Mouse (Mus musculus) limb, embryonic 10.5 days (tissue): ENCODE measurements around the gene Nhlrc1. TPM values are rescaled to one million over a fixed set of nuclear protein-coding genes. Genes with fewer than 3 reads are reported as not detected.

Experiments
- DNase-seq: peaks from one replicate; pipeline ENCODE4 v3.0.0-alpha.2; 2017; ENCODE audit warnings: low spot score
- H3K27ac ChIP-seq: fragments of 300-500 bp; sonication (generic); 2 replicates; pipeline ENCODE4 v1.5.1; 2016; ENCODE audit warnings: mild to moderate bottlenecking
- H3K27me3 ChIP-seq: fragments of 300-500 bp; sonication (generic); 2 replicates; pipeline ENCODE4 v1.6.1; 2016; ENCODE audit warnings: low read depth, mild to moderate bottlenecking; ENCODE audit not compliant: poor library complexity, severe bottlenecking
- H3K36me3 ChIP-seq: fragments of 300-500 bp; sonication (generic); 2 replicates; pipeline ENCODE4 v1.6.1; 2016; ENCODE audit warnings: mild to moderate bottlenecking, moderate library complexity
- H3K4me1 ChIP-seq: fragments of 300-500 bp; sonication (generic); 2 replicates; pipeline ENCODE4 v1.6.1; 2016
- H3K4me3 ChIP-seq: fragments of 300-500 bp; sonication (generic); 2 replicates; pipeline ENCODE4 v1.5.1; 2016; ENCODE audit warnings: mild to moderate bottlenecking, moderate library complexity
- H3K9me3 ChIP-seq: fragments of 300-500 bp; sonication (generic); replicated peaks from 2 replicates; pipeline ENCODE4 v1.6.1; 2016; ENCODE audit warnings: mild to moderate bottlenecking
- WGBS: fragments of 180-500 bp; shearing (Covaris S2); methylation state at CpG from one replicate; pipeline ENCODE4 v1.1.7; 2016; 5-methylcytosine and 5-hydroxymethylcytosine counted together
- polyA plus RNA-seq: library from polyadenylated mRNA; unstranded; fragments of >200 nt; fragmentation: Nextera tagmentation; extraction: Ambion mirVana; gene quantifications from 2 replicates; pipeline ENCODE4 v1.2.1, GENCODE M21; 2016

The Nhlrc1 gene
- 2.3 and 2.5 TPM in 2 replicates for polyA plus RNA-seq

DNA sequence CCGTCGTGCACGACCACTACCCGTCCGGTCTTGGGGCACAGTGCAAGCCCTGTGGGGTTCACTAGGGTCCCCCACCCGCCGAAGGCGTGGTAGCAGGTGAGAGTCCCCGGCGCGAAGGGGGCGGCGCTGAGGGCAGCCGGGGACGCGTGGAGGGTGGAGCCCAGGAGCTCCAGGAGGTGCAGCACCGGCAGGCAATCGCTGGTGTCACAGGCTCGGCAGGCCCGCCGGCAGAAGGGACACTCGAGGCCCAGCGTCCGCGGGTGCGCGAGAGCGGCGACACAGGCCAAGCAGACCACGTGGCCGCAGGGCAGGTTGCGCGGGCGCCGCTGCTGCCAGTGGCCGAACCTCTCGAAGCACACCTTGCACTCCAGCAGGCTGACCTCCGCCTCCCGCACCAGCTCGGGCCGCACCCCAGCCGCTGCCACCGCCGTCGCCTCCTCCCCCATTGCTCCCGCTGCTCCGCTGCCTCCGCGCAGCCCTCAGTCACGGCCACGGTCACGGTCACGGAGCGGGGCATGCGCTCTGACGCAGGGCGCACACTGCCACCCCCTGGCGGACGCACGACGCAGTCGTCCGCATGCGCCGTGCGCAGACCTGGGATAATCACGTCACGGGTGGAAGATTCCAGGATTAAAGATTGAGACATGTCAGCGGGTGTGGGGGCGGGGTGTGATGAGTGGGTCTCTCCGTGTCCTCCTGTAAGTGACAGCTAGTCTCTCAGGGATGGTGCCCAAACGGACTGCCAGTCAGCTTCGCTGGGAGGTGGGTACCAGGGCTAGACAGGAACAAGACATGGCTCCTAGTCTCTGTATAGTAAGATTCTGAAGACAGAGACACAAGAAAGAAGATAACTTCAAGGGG, at the start of gene Nhlrc1:
Gene Nhlrc1, minus strand, starts transcription at position 517 of the 861 bp plus-strand sequence.
- peaks cover 6% of the 10 kb centered on the region for H3K9me3 ChIP-seq
- 6% methylated on average over 72 of the region's 73 CpGs for WGBS
- DNase-seq = peak; percentile 80
- peak within 1 kb of the TSS; percentile 82 for H3K27ac ChIP-seq
- no peaks in the 10 kb centered on the region for H3K36me3 ChIP-seq
- peaks cover 12% of the 10 kb centered on the region for H3K4me1 ChIP-seq
- peak within 1 kb of the TSS; percentile 69 for H3K4me3 ChIP-seq
- H3K27me3 ChIP-seq = peaks cover 42% of the 10 kb centered on the region

DNA sequence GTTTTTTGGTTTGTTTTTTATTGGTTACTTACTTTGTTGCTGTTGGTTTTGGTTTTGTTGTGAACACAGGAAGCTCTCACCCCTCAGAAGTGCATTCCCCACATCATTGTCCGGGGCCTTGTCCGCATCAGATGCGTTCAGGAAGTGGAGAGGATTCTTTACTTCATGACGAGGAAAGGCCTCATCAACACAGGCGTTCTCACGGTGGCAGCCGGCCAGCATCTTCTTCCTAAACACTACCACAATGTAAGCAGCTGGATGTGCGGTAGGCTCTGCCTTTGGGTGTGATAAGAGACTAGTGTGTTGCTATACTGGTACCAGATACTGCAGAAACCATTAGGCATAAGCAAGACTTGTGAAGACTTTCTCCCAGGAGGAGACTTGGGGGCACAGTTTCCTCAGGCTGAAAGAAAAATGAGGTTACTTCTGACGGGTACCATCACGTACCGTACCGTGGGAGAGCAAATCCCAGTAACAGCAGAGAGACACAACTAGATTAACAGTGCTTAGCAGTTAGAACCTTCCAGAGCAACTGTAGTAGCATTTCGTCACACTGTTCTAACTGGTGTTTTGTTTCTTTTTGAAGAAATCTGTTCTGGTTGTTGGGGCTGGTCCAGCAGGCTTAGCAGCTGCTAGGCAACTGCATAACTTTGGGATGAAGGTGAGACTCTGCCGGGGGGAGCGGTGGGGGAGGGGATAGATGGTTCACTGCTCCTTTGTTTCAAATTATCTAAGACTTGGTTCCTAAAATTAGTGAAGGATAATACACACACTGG, 49.5 kb upstream of the Nhlrc1 start:
- 91% methylated on average over 15 of the region's 15 CpGs for WGBS
- peak; percentile 23 for DNase-seq
- H3K36me3 ChIP-seq = peaks cover 49% of the 10 kb centered on the region
- no peaks in the 10 kb centered on the region for H3K27me3 ChIP-seq
- H3K27ac ChIP-seq = no peak overlapping the region
- no peaks in the 10 kb centered on the region for H3K9me3 ChIP-seq
- no peak overlapping the region for H3K4me3 ChIP-seq
- no peaks in the 10 kb centered on the region for H3K4me1 ChIP-seq

DNA sequence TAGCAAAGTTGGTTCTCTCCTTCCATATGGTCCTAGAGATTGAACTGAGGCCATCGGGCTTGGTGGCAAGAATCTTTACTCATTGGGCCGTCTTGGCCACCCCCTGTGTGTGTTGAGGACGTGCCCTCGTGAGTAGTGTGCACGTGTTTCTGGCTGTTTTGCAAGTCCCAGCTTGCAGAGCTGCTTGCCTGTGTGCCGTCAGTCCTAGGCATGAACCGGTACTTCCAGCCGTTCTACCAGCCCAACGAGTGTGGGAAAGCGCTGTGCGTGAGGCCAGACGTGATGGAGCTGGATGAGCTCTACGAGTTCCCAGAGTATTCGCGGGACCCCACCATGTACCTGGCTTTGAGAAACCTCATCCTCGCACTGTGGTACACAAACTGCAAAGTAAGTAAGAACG, 48.1 kb upstream of the Nhlrc1 start:
- WGBS = 92% methylated on average over 17 of the region's 17 CpGs
- Histone ChIP-seq H3K4me3 (no peak overlapping the region), H3K9me3 (no peaks in the 10 kb centered on the region), H3K27me3 (no peaks in the 10 kb centered on the region), H3K4me1 (no peaks in the 10 kb centered on the region), H3K36me3 (peaks cover 49% of the 10 kb centered on the region), H3K27ac (no peak overlapping the region)
- no peak for DNase-seq

DNA sequence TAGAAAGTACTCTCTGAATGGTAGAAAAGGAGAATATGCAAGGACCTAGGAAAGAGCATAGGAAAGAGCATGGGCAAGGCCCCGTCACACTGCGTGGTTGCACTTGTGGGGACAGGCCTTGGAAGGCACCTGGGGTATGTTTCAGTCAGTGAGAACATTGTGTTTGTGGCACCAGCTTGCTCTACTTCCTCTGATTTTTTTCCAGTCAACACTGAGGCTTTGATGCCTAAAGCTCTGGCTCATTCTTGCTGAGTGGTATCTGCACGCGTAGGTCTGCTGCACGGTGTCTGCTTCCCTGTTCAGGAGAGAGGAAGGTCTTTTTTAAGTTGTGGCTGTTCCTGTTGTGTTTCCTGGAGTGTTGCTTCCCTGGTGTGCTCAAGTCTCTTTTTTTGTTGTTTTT, 42.1 kb upstream of the Nhlrc1 start:
- DNase-seq = no peak
- H3K27me3 ChIP-seq = no peaks in the 10 kb centered on the region
- H3K27ac ChIP-seq = no peak overlapping the region
- 96% methylated on average over 5 of the region's 5 CpGs for WGBS
- no peaks in the 10 kb centered on the region for H3K4me1 ChIP-seq
- peaks cover 32% of the 10 kb centered on the region for H3K36me3 ChIP-seq
- H3K4me3 ChIP-seq = no peak overlapping the region
- no peaks in the 10 kb centered on the region for H3K9me3 ChIP-seq

DNA sequence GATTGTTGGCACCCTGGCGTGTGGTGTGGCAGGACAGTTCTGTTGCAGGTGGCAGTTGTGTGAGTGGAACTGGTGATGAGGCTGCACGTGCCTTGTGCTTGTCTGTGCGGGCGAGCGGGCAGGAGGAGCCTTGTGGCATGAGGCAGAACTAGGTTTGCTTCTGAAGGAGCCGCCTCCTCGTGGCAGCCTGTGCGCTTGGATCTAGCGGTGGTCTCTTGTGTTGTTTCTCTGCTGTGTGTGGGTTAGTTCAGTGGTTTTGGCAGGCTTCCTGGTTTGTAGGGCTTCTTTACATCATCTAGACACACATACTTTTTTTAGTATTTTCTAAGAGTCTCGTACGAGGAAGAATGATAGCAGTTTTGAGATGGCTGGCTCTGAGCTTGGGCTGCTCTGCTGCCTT, 41.5 kb upstream of the Nhlrc1 start:
- DNase-seq = no peak
- H3K4me1 ChIP-seq = no peaks in the 10 kb centered on the region
- no peaks in the 10 kb centered on the region for H3K9me3 ChIP-seq
- H3K27ac ChIP-seq = no peak overlapping the region
- 94% methylated on average over 11 of the region's 11 CpGs for WGBS
- no peak overlapping the region for H3K4me3 ChIP-seq
- peaks cover 34% of the 10 kb centered on the region for H3K36me3 ChIP-seq
- H3K27me3 ChIP-seq = no peaks in the 10 kb centered on the region

DNA sequence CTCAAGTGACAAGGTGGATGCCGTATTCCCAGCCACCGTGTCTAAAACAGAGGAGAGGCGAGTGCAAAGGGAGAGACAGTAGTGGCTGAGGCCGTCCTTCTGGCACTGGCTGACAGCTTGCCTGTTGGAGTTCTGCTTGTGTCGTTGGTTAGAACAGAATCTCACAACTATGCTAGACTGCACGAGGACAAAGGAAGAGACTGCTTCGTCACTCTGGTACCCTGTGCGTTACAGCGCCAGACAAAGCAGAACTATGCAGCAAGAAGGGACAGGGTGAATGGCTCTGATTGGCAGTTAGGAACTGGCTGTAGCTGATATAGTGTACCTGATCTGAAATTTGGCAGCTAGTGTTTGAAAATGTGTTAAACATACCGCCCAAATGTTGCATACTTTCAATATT, 39.3 kb upstream of the Nhlrc1 start:
- no peak for DNase-seq
- WGBS = 86% methylated on average over 10 of the region's 10 CpGs
- Histone ChIP-seq H3K4me3 (no peak overlapping the region), H3K36me3 (peaks cover 41% of the 10 kb centered on the region), H3K4me1 (no peaks in the 10 kb centered on the region), H3K27me3 (no peaks in the 10 kb centered on the region), H3K27ac (no peak overlapping the region), H3K9me3 (no peaks in the 10 kb centered on the region)

DNA sequence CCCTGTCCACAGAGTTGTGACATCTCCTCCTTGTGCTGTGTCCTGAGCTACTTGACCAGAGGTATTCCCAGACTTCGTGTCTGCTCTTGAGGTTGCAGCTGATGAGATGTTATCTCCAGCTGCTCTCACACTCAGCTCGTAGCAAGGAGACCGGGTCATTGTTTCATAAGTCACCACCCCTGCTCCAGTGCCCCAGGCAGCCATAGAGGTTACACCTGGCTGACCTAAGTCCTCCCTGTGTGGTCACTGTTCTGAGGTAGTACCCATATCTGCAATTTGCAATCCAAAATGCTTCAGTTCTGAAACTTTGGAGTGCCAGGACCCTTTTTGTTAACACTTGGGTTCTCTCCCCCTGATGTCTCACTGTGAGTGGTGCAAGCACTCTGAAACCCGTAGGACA, 35.4 kb upstream of the Nhlrc1 start:
- no peaks in the 10 kb centered on the region for H3K4me1 ChIP-seq
- H3K4me3 ChIP-seq = no peak overlapping the region
- H3K9me3 ChIP-seq = no peaks in the 10 kb centered on the region
- no peak overlapping the region for H3K27ac ChIP-seq
- peaks cover 43% of the 10 kb centered on the region for H3K36me3 ChIP-seq
- WGBS = 81% methylated on average over 4 of the region's 4 CpGs
- H3K27me3 ChIP-seq = 0 out of 2 replicates have a peak, but pooled peaks cover 3% of the 10 kb centered on the region
- DNase-seq = no peak

DNA sequence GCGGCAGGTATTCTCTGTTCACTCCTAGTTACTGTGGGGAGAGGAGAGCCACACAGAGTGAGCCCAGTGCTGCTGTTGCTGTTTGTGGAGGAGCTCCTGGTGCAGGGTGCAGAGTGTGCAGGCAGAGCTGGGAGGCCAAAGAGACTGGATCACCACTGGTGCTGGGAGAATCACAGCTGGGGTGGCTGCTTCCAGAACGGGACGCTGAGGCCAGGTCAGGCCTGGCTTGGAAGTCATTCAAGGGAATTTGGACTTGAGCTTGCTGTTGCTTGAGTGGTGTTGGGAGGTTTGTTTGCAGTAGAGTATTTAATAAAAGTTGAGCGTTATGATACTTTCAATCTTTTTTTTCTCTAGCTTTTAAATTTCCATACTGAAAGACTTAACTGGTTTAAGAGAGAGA, 33.3 kb upstream of the Nhlrc1 start:
- peaks cover 35% of the 10 kb centered on the region for H3K36me3 ChIP-seq
- no peak overlapping the region for H3K4me3 ChIP-seq
- H3K9me3 ChIP-seq = no peaks in the 10 kb centered on the region
- no peak overlapping the region for H3K27ac ChIP-seq
- H3K27me3 ChIP-seq = peaks cover 11% of the 10 kb centered on the region; the same call in 1 of the 2 replicates
- H3K4me1 ChIP-seq = peaks cover 9% of the 10 kb centered on the region
- no peak for DNase-seq
- WGBS = 97% methylated on average over 4 of the region's 4 CpGs

DNA sequence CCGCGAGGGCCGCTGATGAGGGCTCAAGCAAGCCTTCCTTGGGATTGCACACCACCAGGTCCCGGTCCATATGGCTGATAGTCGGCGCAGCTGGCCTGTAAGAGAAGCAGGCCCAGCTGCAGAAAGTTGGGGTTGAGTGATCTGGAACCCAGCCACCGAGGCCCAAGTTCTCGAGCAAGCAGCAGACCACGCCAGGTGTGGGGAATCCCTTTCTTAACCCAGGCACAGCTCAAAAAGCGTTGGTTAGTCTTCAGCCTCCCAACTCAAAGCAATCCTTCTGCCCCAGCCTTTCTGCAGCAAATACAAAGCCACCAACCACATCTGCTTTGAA, 29.9 kb upstream of the Nhlrc1 start, which contains the start of gene Tpmt:
Gene Tpmt, minus strand, starts transcription at position 121 of the 331 bp plus-strand sequence.
- peaks cover 11% of the 10 kb centered on the region for H3K36me3 ChIP-seq
- H3K27ac ChIP-seq = peak within 1 kb of the TSS; percentile 87
- peaks cover 13% of the 10 kb centered on the region for H3K4me1 ChIP-seq
- peaks cover 11% of the 10 kb centered on the region; the same call in 1 of the 2 replicates for H3K27me3 ChIP-seq
- WGBS = 19% methylated on average over 10 of the region's 10 CpGs
- DNase-seq = no peak
- peak within 1 kb of the TSS; percentile 88 for H3K4me3 ChIP-seq
- no peaks in the 10 kb centered on the region for H3K9me3 ChIP-seq

DNA sequence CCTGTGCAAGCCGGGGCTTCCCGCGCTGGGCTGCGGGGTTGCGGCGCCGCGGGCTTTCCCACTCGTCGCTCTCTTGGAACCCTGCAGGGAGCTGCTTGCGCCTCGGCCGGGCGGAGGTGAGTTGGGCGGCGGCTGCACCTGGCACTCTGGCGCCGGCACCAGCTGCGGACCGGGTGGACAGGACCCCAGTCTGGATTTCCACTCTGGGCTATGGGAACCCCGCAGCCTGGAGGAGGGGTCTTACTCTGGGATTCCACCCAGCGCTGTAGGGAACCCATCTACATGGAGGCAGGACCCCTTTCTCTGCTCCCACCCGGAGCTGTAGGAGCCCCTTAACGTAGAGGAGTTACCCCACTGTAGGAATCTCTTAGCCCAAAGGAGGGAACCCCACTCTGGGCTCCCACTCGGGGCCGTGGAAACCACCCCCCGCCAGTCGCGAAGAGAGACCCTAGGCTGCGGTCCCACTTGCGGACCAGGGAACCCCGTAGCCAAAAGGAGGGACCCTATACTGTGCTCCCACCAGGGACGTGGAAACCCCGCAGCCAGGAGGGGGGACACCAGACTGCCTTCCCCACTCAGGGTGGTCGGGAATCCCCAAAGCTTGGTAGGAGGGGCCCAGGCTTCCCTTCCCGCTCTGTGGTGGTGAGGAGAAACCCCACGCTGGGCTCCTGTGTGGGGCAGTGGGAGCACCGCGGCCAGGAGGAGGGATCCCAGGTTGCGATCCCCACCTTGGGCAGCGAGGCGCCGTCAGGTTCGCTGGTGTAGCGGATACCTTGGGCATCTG, 29.4 kb upstream of the Nhlrc1 start:
- H3K27ac ChIP-seq = peak overlapping the region; percentile 87
- no peaks in the 10 kb centered on the region for H3K9me3 ChIP-seq
- H3K4me1 ChIP-seq = peaks cover 13% of the 10 kb centered on the region
- H3K36me3 ChIP-seq = peaks cover 6% of the 10 kb centered on the region
- peak; percentile 53 for DNase-seq
- H3K27me3 ChIP-seq = peaks cover 11% of the 10 kb centered on the region; the same call in 1 of the 2 replicates
- peak overlapping the region; percentile 88 for H3K4me3 ChIP-seq
- 1% methylated on average over 45 of the region's 45 CpGs for WGBS

DNA sequence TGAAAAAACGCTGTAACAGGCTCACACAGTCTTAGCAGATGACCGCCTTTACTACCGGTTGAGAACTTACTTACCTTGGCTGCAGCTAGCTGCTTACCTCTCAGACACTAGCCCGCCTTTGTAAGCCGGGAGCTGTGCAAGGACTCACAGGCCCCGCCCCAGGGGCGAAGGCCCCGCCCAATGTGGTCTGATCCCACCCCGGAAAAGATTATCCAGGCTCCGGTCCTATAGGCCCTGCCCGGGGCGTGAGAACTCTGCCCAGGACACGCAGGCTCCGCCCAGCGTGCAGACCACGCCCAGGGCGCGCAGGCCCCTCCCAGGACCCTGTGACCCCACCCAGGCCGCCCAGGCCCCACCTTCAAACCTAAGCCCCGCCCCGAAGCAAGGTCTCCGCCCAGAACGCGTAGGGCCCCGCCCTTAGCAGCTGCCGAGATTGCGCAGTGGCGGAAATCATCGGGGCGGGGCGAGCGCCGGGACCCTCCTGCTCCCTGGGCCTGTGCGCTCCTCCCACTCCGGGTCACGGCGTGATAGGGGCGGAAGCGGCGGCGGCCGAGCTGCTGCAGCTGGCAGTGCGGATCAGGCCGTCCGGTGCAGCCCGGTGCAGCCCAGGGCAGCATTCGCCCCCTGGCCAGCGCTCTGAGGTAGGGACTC, 28.5 kb upstream of the Nhlrc1 start, which contains the start of gene Kdm1b:
Gene Kdm1b, plus strand, starts transcription at position 470 of the 651 bp plus-strand sequence.
- WGBS = under 1% methylated on average over 48 of the region's 48 CpGs
- H3K27me3 ChIP-seq = peaks cover 11% of the 10 kb centered on the region; the same call in 1 of the 2 replicates
- peak; percentile 99 for DNase-seq
- H3K27ac ChIP-seq = peak within 1 kb of the TSS; percentile 87
- H3K36me3 ChIP-seq = no peaks in the 10 kb centered on the region
- H3K9me3 ChIP-seq = no peaks in the 10 kb centered on the region
- H3K4me3 ChIP-seq = peak within 1 kb of the TSS; percentile 88
- H3K4me1 ChIP-seq = peaks cover 13% of the 10 kb centered on the region
